Mouse (Mus musculus) bone marrow, adult 2 months (tissue): ENCODE results near the gene Atp5d.

Experiments
- CTCF ChIP-seq: fragments of 200-500 bp; IDR thresholded peaks from 2 replicates; pipeline ENCODE4 v1.5.1; 2011; ENCODE audit warnings: low read length, control low read depth; ENCODE audit not compliant: control insufficient read depth, insufficient read depth
- POLR2A ChIP-seq: fragments of 200-500 bp; IDR thresholded peaks from 2 replicates; pipeline ENCODE4 v1.6.1; 2011; ENCODE audit warnings: low read depth, mild to moderate bottlenecking, control low read depth, low read length, borderline replicate concordance; ENCODE audit not compliant: control insufficient read depth

DNA sequence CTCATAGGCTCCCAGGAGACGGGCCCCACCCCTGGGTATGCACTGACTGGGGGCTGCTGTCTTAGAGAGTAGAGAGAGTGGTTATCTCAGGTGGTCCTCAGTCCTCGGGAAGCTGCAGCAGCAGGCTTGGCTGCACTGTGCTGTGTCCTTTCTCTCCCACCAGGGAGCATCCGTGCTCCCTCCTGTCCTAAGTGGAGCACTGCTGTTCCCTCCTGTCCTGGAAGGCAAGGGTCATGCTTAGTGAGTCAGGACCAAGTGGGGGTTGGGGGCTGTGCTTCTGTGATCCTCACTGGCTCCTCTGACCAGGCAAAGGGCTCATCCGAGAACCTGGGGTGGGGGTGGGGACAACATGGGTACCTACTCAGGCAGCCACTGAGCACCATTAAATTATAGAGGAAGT lies 49.3 kb upstream of the Atp5d start:
- TF ChIP-seq CTCF (no peak), POLR2A (no peak)
